Mouse (Mus musculus) T-helper 2 cell (primary cell): ENCODE measurements at regions not wholly inside any gene's neighbourhood (a gene's known extent, or its start where the extent isn't known, plus 50 kb on each side); places are given as distances from the start of the nearest gene placed in this dataset.
"Not testable (repeated sequence)": the region's sequence is repeated elsewhere in the genome, so short reads cannot be mapped to it uniquely, and the experiment has no call there.

Experiments
- in situ Hi-C: fragments of 300-600 bp; cut with MboI, MseI; formaldehyde crosslinking; loops from one replicate; pipeline ENCODE4 v1.15.1; 2025; ENCODE audit warnings: high pct_unique_total_duplicates

DNA sequence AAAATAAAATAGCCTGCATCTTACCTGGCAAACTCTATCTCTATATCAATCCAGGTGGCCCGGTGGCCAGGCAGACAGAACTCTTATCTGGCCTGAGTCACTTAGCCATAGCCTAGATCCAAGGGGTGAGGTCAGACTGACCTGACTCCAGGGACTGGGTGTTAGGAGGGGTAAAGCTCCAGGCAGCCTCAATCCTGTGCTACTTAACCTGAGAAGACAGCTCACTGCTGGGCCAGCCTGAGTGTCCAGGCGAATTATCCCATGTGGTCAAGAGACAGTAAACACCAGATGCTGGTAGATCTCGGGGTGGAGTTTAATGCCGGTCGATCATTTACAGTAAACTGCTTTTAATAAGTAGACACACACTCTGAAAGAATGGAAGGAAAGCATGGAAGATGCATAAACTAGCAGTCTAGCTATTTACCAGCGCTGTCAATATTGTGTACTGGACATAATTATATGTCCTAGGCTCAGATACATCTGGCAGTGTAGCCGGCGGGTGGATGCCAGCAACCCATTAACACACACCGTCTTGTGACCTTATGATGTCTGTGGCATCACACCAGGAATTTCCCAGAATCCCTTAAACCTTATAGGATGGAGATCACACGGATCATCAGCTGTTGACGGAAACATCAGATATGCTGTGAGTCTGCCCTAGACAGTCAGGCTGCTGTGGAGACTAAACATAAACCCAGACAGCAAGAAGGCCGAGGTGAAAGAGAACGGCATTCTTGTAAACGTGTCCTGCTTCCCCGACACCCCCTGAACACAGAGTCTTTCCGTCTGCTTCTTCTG lies 153.9 kb upstream of the Ubl3 start:
- in situ Hi-C loops = no loop called here

DNA sequence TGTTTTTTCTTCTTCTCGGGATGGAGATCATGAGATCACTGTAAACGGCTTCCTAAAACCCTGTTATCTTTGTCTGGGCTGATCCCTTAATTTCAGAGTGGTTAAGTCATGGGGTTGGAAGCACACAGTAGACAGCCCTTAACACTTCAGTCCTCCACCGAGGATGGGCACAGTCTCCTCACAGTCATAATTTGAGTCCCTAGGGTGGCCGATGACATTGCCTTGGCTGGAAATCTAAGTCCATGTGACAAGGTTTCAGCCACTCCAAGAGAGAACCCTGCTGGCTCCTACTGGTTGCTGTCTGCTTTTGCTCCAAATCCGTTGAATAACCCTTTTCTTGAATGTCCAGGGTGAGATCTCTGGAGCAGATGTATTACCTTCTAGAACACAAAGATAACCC lies 152.2 kb upstream of the Ubl3 start:
- in situ Hi-C loops = no loop called here

DNA sequence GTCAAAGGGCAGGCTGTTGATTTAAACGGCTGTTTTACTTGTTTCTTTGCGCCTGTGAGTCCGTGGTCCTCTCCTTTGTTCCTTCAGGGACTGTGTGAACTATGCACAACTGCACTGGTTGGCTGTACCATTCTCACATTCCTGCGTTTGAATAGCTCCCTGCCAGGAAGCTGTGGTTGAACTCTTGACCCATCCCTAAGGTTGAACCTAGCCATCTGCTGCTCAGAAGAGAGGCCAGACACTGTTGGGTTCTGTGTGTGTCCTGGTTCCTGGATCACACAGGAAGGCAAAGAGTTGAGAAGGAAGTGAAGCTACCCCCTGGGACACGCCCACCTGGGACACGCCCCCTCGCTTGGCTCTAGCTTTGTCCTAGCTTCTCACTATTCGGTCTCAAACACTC lies 149.3 kb upstream of the Ubl3 start:
- in situ Hi-C loops = no loop called here

DNA sequence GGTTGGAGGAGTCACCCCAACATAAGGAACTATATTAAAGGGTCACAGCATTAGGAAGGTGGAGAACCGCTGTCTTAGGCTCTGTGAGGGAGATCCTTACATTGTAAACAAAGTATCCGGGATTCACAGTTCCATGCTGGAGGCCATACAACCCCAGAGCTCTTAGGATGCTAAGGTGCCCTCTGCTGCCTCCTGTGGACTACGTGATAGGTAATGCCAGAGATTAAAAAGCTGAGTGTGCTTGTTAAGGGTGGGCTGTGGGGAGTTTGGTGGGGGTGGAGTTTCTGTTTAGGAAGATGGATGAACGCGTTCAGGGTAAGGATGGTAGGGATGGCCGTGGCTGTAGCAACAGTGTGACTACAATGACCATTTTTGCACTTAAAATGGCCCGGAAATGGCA lies 148.4 kb upstream of the Ubl3 start:
- in situ Hi-C loops = no loop called here

DNA sequence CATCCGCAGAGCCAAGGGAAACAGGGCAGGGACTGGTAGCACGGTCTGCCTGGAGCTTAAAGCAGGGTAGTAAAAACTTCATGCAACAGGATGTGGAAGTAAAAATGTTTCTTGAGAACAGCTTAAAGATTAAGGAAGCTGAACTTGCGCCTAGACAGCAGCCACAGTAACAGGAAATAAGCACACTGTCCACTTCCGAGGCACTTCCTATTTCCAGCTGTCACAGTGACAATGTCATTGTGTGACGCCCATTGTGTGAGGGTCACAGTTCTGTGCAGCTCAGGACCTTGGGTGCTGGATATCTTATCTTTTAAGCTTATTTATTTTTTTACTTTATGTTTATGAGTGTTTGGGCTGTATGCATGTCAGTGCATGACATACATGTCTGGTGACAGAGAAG lies 147.7 kb upstream of the Ubl3 start:
- in situ Hi-C loops = no loop called here

DNA sequence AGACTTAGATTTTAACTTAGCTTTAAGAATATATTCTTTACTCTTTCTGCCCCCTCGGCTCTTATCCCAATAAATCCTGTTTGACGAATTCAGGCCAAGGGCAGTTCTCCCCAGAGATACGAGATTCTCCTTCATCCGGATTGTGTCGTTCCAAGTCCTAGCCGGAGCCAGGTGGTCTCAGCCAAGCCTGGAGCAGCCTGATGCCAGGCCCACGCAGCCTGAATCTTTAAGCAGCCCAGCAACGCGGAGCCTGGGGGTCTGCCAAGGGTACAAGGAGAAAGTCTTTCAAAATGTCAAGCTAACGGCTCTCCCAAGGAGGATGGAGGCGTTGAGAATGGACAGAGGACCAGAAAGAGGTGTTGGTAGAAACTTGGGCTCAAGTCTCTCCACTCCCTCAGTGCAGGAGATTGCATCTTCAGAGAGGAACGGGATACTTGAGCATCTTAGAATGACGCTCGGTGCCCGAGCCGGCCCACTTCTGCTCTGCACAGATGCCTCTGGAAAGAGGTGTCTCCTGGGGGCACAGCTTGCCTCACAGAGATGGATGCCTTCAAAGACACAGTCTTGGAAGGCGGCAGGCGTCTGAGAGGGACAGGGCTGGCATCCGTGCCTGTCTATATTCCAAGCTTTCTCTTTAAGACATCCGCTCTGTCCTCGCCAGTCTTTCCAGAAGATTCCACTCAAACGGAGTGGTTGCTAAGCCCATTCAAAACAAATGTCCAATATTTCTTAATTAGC lies 145.2 kb upstream of the Ubl3 start:
- in situ Hi-C loops = no loop called here

DNA sequence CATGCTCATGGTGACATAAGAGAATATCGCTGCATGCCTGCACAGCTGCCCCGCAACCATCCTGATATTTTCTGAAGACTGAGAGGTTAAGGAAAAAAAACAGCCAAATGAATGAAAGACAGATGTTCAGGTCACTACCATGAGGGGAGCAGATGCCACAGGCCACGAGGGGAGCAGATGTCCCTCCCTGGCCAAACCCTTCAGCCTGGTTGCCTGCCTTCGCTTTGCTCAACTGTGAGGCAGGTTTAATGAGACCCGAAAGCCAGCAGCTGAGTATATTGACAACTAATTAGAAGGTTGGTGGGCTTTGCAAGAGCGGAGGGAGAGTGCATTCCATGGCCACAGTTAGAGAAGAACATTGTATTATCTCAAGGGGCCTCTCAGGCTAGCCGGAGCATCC lies 141.8 kb upstream of the Ubl3 start:
- in situ Hi-C loops = no loop called here

DNA sequence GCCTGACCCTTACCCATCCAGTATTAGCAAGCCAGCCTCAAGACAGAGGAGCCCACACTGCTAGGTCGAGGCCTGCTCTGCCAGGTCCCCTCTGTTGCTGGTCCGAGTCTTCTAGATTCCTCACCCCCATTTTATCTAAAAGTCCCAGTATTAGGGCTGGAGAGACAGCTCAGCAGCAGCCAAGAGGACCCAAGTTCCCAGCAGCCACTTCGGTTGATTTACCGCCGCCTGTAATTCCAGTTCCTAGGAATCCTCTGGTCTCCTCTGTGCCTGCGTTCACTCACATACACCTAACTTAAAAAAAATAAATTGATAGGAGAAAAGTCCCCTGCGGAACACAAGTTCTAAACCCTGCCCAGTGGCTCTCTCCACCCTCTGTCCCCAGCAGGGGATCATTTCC lies 138.9 kb upstream of the Ubl3 start:
- in situ Hi-C loops = no loop called here

DNA sequence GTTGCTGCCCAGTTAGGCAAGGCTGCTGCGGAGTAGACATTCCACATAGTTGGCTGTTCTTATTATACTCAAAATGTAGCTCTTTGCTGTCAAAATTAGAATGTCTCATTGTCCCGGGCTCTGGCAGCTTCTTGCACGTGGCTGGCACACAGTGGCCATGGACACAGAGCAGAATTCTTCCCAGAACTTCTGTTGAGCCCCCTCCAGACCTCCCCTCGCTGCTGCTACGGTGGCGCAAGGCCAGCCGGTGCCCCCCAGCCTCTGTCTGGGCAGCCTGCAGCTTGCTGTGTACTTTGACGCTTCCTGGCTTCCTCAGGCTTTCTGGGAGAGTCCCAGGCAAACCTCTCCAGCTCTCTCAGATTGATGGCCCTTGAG lies 138.2 kb upstream of the Ubl3 start:
- in situ Hi-C loops = no loop called here

DNA sequence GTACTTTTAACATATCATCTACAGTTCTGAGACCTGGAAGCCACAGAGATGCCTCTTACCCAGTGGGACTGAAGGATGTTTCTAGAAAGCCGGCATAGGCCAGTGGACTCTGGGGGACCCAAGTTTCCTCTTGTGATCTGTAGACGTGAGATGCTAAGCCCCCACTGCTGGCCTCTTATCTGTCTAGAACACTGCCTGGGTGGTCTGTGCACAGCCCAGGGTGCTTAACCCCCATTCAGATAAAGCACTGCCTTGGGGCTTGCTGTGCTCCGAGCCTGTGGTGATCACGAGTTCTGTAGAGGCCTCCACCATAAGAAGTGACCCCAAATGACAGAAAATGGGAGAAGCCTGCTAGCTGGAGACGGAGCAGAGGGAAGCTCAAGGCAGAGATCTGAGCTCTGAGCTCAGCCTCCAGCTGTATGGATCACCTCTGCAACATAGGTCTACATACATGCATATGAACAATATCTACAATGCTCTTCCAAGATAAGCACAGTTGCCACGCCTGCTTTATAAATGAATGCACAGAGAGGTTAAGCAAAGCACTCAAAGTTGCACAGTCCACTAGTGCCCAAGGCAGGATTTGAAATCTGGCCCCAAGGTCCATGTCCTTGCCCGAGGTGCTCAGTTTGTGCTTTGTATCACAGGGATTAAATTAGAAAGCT lies 137.7 kb upstream of the Ubl3 start:
- in situ Hi-C loops = no loop called here

DNA sequence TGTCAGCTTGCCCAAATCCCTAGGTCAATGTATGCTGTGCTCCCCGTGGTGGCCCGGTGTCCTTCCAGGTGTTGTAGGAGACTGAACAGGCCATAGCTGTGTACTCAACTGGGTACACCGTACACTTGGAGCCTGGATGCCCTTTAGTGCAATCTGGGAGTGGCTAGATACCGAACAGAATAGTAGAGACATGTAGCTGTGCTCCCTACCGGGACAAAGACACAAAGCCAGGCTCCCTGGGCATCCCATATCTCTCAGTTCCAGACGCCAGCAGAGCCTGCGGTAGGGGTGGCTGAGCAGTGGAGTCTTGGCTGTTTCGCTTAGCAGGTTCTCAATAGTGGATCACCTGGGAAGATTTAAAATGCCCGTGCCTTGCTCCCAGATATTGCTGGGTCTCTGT lies 136.7 kb upstream of the Ubl3 start:
- in situ Hi-C loops = no loop called here

DNA sequence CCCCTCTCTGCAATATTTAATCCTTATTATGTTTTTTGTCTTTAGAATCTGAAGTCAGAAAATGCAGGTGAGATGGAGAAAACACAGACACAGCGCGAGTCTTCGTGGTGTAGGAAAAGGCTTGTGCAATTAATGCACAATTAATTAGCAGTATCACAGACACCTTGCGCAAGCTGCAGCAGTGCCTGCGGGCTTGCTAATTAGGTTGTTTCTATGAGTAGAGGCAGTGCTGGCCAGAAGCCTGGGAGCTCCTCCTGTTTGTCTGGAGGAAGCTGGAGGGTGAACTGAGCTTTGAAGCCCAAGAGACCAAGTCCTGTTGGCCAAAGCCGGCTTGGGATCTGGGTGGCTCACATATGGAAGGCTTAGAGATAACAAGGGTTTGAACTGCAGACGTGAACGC lies 135.9 kb upstream of the Ubl3 start:
- in situ Hi-C loops = no loop called here

DNA sequence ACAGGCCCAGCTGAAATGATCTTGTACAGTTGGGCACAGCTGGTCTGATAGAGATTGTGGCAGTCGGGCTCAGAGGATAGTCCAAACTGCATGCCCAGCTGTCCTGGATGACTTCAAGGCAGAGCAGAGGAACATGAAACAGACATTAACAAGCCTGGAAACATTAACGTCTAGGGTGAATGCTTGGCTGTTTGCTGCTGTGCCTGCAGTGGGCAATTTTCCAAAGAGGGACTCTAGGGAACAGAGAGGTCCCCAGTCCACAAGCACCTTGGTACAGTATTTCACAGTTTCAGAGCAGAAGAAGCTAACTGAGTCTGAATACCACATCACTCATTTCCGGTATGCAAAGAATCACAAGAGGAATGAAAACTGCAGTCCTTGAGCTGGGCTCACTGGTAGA lies 135.2 kb upstream of the Ubl3 start:
- in situ Hi-C loops = no loop called here

DNA sequence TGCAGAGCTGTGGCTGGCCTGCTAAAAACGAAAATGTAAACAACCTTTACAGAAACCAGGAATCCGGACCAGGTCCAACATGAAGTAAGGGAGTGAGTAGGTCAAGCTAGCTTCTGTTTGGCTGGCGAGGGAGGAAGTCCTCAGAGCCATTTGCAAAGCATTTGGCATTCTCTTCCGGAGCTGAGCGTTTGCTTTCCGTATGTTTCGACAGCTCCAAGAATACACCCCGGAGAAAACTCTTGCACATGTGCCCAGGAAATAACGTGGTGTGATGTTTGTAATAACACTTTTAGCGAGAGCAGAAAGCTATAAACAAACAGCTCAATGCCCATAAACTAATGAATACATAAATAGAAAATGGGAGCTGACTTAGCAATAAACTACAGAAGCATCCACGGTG lies 131.6 kb upstream of the Ubl3 start:
- in situ Hi-C loops = no loop called here

DNA sequence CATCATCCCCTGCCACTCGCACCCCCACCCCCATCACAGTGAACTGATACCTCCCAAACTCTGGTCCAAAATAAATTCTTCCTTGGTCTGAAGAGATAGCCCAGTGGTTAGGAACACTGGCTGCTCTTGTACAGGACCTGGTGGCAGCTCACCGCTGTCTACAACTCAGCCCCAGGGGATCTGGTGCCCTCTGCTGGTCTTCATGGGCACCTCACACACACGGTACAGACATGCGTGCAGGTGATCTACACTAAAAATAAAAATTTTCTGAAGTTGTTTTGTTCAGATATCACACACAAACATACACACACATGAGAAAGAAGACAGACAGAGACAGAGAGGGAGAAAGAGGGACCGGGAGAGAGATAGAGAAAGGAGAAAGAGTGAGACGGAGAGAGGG lies 130.0 kb upstream of the Ubl3 start:
- in situ Hi-C loops = no loop called here

DNA sequence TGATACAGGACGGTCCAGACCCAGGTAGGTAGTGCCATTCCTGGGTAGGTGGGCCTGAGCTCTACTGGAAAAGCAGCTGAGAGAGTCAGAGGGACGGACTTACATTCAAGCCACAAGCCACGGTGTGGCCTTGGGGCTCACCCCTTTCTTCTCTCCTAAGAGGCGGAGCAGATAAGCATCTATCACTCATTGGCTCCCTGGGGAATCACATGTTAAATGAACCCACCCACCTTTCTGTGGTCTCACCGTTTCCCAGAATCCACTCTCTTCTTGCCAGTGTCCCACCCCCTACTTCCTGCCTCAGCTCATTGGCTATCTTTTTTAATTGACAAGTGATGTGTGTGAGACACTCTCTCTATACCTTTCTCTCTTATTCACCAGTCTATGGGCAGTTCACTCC lies 127.8 kb upstream of the Ubl3 start:
- in situ Hi-C loops = no loop called here

DNA sequence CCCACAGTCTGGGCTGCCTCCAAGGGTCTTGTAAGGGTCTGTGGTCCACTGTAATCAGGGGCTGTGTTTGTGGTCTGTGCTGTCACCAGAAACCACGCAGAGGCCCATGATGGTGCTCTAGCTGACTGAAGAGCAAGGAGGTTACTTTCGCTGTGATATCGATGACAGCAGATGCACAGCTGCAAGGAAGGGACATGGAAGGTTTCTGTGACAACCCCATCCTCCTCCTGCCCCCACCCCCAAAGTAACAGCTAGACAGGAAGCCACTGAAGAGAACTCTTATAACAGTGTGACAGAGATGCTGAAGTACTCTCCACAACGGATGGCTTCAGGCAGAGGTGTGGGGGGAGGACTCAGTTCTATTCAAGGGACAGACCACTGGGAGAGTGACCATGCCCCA lies 127.0 kb upstream of the Ubl3 start:
- in situ Hi-C loops = no loop called here

DNA sequence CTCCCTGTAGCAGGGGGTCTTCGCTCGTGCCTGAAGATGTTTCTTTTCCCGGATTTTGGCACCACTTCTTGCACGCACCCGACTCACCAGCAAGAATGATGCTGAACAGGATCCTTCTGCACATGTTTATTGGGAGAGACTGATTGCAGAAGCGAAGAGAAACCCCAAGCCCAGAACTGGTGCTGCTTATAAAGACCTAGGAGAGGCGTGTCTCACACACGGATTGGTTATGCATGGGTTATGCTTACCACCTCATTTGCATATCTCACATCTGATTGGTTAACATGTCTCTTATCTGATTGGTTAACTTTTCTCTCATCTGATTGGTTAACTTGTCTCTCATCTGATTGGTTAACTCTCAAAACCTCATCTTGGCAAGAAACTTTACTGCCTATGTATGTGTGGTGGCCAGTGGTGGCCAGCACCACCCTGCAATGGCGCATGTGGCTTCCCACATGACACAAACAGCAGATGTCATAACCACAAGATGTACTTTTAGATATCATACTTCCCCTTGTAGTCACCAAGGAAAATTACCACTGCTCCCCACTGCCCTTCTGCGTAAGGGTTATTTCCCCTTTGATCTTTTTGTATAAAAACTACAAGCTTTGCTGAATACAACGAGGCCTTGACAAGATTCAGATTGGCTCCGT lies 125.8 kb upstream of the Ubl3 start:
- in situ Hi-C loops = not testable (repeated sequence)

DNA sequence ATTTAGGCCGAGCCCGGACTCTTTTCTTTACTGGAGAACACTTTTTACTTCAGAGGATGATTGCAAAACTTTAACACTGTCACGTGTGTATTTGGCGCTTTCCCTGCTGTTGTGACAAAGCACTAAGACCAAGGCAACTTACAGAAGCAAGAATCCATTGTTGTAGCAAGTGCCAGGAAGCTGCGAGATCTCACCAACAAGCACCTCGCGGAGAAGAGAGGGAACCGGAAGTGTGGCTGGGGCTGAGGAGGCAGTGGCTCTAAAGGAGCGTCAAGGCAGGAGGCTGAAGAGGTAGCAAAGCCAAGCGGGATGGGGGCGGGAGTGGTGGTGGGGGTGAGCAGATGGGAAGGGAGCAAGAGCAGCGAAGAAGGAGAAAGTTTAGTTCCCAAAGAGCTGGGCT lies 121.7 kb upstream of the Ubl3 start:
- in situ Hi-C loops = no loop called here

DNA sequence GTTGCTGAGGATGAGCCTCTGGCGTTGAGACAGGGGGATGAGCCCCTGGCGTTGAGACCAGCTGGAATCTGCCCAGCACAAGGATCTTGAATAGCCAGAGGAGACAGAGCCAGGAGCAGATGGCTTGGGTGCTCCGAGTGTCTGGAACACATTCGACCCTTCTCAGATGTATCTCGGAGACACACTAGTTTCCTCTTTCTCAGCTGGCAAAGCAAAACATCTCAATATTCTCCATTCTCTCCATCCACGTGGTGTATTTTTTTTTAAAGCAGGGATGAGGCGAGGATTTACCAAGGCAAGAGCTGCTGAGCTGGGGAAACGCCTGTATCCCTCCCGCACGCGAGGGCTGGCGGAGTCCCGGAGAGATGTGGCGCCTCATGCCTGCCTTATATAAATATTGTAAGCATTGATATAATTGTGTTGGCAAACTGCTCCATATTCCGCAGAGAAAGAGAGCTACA lies 109.7 kb upstream of the Ubl3 start:
- in situ Hi-C loops = no loop called here

DNA sequence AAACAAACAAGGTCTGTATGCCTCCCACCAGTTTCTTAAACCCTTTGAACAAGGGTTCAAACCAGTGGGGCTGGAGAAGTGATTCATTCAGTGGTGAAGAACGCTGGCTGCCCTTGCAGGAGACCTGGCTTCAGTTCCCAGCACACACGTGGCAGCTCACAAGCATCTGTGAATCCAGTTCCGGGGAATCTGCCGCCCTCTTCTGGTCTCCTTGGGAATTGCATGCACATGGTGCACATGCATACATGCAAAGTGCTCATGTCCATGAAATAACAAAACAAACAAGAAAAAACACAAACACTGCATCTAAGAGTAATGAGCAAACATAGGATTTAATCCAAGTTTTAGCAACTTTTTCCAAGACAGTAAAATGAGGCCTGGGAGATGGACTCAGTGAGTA lies 108.5 kb upstream of the Ubl3 start:
- in situ Hi-C loops = no loop called here

DNA sequence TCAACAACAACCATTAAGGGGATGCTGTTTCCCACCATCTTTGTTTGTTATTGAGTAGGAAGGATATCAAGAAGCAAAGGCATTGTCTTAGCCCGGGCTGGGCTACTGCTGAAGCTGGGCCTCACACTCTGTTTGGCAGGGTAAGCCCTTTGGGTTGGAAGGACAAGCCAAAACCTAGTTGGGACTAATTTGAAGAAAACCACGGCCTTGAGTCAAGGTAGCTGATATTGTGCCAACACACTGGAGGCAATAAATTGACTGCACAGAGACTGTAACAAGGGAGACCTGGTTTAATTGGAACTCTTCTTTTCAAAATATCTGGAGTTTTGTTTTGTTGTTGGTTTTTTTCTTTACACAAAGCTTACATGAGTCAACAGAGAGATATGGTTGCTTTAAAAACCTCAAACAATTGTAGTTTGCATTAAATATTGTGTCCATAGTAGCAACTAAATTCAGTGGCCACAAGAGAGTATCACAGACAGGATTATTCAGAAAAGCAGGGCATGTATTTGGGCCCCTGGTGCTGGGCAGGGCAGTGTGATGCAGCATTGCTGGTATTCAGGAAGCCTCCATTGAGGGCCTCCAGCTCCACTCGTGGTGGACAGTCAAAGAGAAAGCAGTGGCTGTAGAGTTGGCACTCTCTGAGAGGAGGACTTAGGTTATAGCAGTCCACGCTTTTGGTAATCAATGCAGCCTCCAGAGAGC lies 105.5 kb upstream of the Ubl3 start:
- in situ Hi-C loops = loop anchor here (5.0 kb wide), 1 partner anchor 66 kb away; no protein-coding TSS in a partner anchor
